In the genomic region with DNA sequence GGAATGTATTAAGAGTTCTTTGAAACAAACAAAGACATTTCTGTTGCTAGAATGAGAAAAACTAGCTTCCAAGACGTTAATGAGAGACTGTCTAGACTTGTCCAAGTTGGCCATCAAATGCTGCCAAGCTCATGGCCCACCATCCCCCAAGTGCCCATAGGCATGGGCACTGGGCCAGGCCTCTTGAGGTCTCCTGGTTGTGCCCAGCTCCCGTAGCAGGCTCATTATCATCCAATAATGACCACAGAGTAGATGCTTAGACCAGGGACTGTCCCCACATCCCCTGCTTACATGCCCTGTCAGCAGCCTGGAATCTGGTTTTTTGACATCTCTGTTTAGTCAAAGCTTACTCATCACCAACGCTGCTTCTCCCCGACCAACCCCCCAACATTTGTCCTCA, we compare ENCODE assay signal across 24 mouse cellular contexts. TPM values are rescaled to one million over a fixed set of nuclear protein-coding genes. Genes with fewer than 3 reads are reported as not detected.
DNase-seq lines count a peak whose midpoint lies in the region; TF ChIP-seq lines count a peak whose summit lies in the region.
"Had no signal": no experiment of that assay in that cellular context is flagged by ENCODE, and none has a peak within 500 bp of the region (broad histone marks: within the 10 kb centered on the region; RNA-seq: fewer than 3 reads in every experiment).

No protein-coding gene starts in this region.

- H3K4me3 ChIP-seq in embryonic fibroblast, embryonic 13.5 days (ENCODE audit: insufficient read depth, low read length): no peak overlapping the region
- H3K4me3 ChIP-seq: embryonic facial prominence, embryonic 12.5 days; embryonic facial prominence, embryonic 15.5 days; erythroblast, embryonic 14.5 days; forebrain, embryonic 12.5 days; forebrain, embryonic 15.5 days; heart, adult 2 months; heart, embryonic 10.5 days; heart, embryonic 13.5 days had no signal

- no peaks in the 10 kb centered on the region for H3K4me1 ChIP-seq in embryonic fibroblast, embryonic 13.5 days (ENCODE audit: control insufficient read depth, insufficient read depth, low read length)
- H3K4me1 ChIP-seq: embryonic facial prominence, embryonic 12.5 days; embryonic facial prominence, embryonic 15.5 days; forebrain, embryonic 12.5 days; forebrain, embryonic 15.5 days had no signal

- peak overlapping the region; percentile 6; the same call in 1 of the 2 replicates for H3K27ac ChIP-seq in embryonic fibroblast, embryonic 13.5 days (ENCODE audit: insufficient read depth, low read length)
- H3K27ac ChIP-seq: embryonic facial prominence, embryonic 12.5 days; embryonic facial prominence, embryonic 15.5 days; forebrain, embryonic 12.5 days; forebrain, embryonic 15.5 days; heart, adult 2 months; heart, embryonic 10.5 days; heart, embryonic 13.5 days; hindbrain, embryonic 14.5 days; hindbrain, postnatal 0 days had no signal

- no peak for TF ChIP-seq POLR2A in embryonic fibroblast, embryonic 13.5 days (IDR thresholded peaks at IDR 0.05; ENCODE audit: low read depth, low read length)

- DNase-seq in 3134 (ENCODE audit: extremely low read depth, insufficient read length, low spot score) (peak; percentile 57), 3T3-L1 (ENCODE audit: low read depth, low spot score) (peak; percentile 33)
- DNase-seq in Muller cell, postnatal 12 days (ENCODE audit: inconsistent ontology term): peak; percentile 97
- DNase-seq in urinary bladder, postnatal 25 days (ENCODE audit: low spot score): no peak
- DNase-seq in embryo, embryonic 10 days (ENCODE audit: low spot score): no peak
- DNase-seq: adrenal gland, postnatal 14 days; B cell, adult 2 months; cerebellum, adult 11 months; cerebellum, adult 2 months; gastrocnemius, postnatal 36 days; heart, adult 2 months; heart, postnatal 14 days; heart, postnatal 4 days; kidney, adult 18-20 months had no signal

- TF ChIP-seq CTCF in embryonic fibroblast, embryonic 13.5 days (IDR thresholded peaks at IDR 0.05; ENCODE audit: borderline replicate concordance, insufficient read depth, low read length): no peak

RNA-seq across cellular contexts. Expression of a gene that starts 14.6 kb away (rescaled TPM):
- polyA plus RNA-seq in embryonic fibroblast, embryonic 13.5 days (2011; ENCODE audit: insufficient read length, low read depth, missing spikeins): 38.0 and 40.3 TPM in 2 replicates

Comparison
In these comparisons a context has a peak if more than half of its experiments do, and no peak if none do; other contexts are left out.
1. DNase-seq: peak in 3134 (single experiment), 3T3-L1 (single experiment) and Muller cell, postnatal 12 days (single experiment); none in urinary bladder, postnatal 25 days (single experiment) and embryo, embryonic 10 days (single experiment).